Mouse (Mus musculus) midbrain, postnatal 0 days (tissue): Measurements from ENCODE around the gene Cpz. TPM values are rescaled to one million over a fixed set of nuclear protein-coding genes. Genes with fewer than 3 reads are reported as not detected.
A peak's percentile ranks its signal among the peaks of the same experiment; 100 is the strongest.

ENCODE experiments used
- ATAC-seq: fragments of 200-750 bp; cut with Nextera tagmentation; 2 replicates; pipeline ENCODE4 v1.8.0; 2017; ENCODE audit warnings: moderate number of reproducible peaks, mild to moderate bottlenecking, moderate TSS enrichment, moderate library complexity; ENCODE audit not compliant: low FRiP score
- DNase-seq: peaks from one replicate; pipeline ENCODE4 v3.0.0-alpha.2; 2015; ENCODE audit warnings: low spot score
- H3K27ac ChIP-seq: fragments of 300-500 bp; sonication (generic); 2 replicates; pipeline ENCODE4 v1.5.1; 2014; ENCODE audit warnings: low read depth, mild to moderate bottlenecking, low read length, mixed read lengths
- H3K27me3 ChIP-seq: fragments of 300-500 bp; sonication (generic); 2 replicates; pipeline ENCODE4 v1.6.1; 2014; ENCODE audit warnings: low read length, control low read depth, mixed read lengths; ENCODE audit not compliant: insufficient read depth
- H3K36me3 ChIP-seq: fragments of 300-500 bp; sonication (generic); 2 replicates; pipeline ENCODE4 v1.6.1; 2014; ENCODE audit warnings: low read length, control low read depth, mixed read lengths; ENCODE audit not compliant: insufficient read depth
- H3K4me1 ChIP-seq: fragments of 300-500 bp; sonication (generic); 2 replicates; pipeline ENCODE4 v1.6.1; 2014; ENCODE audit warnings: mild to moderate bottlenecking, control low read depth, antibody characterized with exemption, low read length, mixed read lengths; ENCODE audit not compliant: insufficient read depth
- H3K4me2 ChIP-seq: fragments of 300-500 bp; sonication (generic); 2 replicates; pipeline ENCODE4 v1.6.1; 2014; ENCODE audit warnings: low read depth, mild to moderate bottlenecking, low read length, mixed read lengths; ENCODE audit not compliant: poor library complexity, severe bottlenecking
- H3K4me3 ChIP-seq: fragments of 300-500 bp; sonication (generic); 2 replicates; pipeline ENCODE4 v1.5.1; 2014; ENCODE audit warnings: low read depth, mild to moderate bottlenecking, low read length, moderate library complexity
- H3K9ac ChIP-seq: fragments of 300-500 bp; sonication (generic); replicated peaks from 2 replicates; pipeline ENCODE4 v1.6.1; 2014; ENCODE audit warnings: mild to moderate bottlenecking, low read length, moderate library complexity, mixed read lengths; ENCODE audit not compliant: poor library complexity, severe bottlenecking
- H3K9me3 ChIP-seq: fragments of 300-500 bp; sonication (generic); 2 replicates; pipeline ENCODE4 v1.6.1; 2016; ENCODE audit warnings: low read length, control low read depth
- CTCF ChIP-seq: IDR thresholded peaks from 2 replicates; pipeline ENCODE4 v1.5.1; 2016; ENCODE audit warnings: antibody characterized with exemption, mild to moderate bottlenecking
- WGBS: fragments of 180-500 bp; shearing (Covaris S2); extraction: QIAGEN DNeasy Blood & Tissue Kit; methylation state at CpG from one replicate; pipeline ENCODE4 v1.1.7; 2014; 5-methylcytosine and 5-hydroxymethylcytosine counted together
- polyA plus RNA-seq: library from polyadenylated mRNA; unstranded; fragments of >200 nt; fragmentation: Nextera tagmentation; extraction: Ambion mirVana; gene quantifications from 2 replicates; pipeline ENCODE4 v1.2.1, GENCODE M21; 2015
- total RNA-seq: library from RNA; depleted of rRNA; stranded (reverse); fragments of >200 nt; gene quantifications from 2 replicates; pipeline ENCODE4 v1.2.3, GENCODE M21; 2014; rRNA removed

Gene Cpz
- total and polyA plus RNA-seq, 2 experiments from 2014 or later: 1.7 to 8.9 TPM

DNA sequence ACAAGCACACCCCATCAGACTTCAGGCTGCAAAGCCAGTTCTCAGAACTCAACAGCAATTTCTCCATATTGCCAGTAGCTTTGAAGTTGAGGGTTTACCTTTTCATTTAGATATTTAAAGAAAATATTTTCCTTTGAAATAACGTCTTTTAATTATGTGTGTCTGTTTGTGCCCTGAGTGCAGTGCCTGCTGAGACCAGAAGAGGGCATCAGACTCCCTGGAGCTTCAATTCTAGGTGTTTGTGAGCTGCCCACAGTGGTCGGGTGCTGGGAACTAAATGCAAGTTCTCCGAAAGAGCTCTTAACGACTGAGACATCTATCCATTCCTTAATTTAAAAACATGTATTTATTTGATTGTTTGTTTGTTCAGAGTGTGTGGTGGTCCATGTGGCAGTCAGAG is 65.7 kb downstream of the Cpz start:
- H3K4me1 ChIP-seq: no peaks in the 10 kb centered on the region
- H3K27me3 ChIP-seq: no peaks in the 10 kb centered on the region
- H3K36me3 ChIP-seq: no peaks in the 10 kb centered on the region
- H3K4me2 ChIP-seq: no peak overlapping the region
- DNase-seq (no peak), ATAC-seq (no peak)
- H3K9me3 ChIP-seq: no peaks in the 10 kb centered on the region
- WGBS: 73% methylated on average over 4 of the region's 4 CpGs
- no peak overlapping the region for H3K9ac ChIP-seq
- no peak overlapping the region for H3K4me3 ChIP-seq
- H3K27ac ChIP-seq: no peak overlapping the region
- TF ChIP-seq CTCF: peak; percentile 34

DNA sequence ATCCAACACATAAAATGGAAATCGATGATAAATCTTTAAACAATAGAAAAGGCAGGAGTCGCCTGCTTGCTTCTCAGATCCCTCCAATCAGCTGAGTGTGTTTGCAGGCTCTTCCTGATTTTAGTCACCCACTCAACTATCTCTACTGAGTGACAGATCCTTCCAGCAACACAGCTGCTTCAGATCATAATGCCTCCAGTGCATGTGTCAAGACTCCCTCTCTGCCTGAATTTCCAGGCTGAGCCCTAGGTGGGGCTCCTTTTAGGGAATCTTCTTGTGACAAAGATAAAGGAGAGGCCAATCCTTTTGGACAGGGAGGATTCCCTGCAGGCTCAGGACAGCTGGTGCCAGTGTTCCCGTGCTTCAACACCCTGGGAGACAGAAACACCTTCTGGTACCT is 67.2 kb downstream of the Cpz start:
- no peak for DNase-seq
- TF ChIP-seq CTCF: no peak
- Histone ChIP-seq H3K4me3 (no peak overlapping the region), H3K9me3 (no peaks in the 10 kb centered on the region), H3K27me3 (no peaks in the 10 kb centered on the region), H3K36me3 (no peaks in the 10 kb centered on the region), H3K27ac (no peak overlapping the region), H3K4me2 (no peak overlapping the region), H3K4me1 (no peaks in the 10 kb centered on the region), H3K9ac (no peak overlapping the region)
- ATAC-seq: no peak
- WGBS: 59% methylated on average over 3 of the region's 3 CpGs

DNA sequence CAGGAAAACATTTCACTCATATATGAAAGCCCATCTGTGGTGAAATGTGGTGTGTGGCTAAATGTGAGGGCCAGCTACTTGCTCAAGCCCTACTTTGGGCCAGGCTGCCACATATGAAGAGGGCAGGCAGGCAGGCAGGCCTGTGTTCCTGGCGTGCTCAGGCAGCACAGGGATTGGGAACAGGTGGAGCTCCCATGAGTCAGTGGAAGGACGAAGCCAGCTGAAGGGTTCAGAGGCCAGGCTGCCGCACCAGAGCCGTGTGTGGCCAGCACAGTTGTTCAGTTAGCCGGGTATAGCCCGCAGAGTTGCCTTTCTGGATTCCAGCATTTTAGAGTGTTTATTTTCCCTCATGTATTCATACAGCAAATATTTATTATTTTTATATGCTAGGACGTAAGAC is 68.1 kb downstream of the Cpz start:
- Histone ChIP-seq H3K4me2 (no peak overlapping the region), H3K36me3 (no peaks in the 10 kb centered on the region)

DNA sequence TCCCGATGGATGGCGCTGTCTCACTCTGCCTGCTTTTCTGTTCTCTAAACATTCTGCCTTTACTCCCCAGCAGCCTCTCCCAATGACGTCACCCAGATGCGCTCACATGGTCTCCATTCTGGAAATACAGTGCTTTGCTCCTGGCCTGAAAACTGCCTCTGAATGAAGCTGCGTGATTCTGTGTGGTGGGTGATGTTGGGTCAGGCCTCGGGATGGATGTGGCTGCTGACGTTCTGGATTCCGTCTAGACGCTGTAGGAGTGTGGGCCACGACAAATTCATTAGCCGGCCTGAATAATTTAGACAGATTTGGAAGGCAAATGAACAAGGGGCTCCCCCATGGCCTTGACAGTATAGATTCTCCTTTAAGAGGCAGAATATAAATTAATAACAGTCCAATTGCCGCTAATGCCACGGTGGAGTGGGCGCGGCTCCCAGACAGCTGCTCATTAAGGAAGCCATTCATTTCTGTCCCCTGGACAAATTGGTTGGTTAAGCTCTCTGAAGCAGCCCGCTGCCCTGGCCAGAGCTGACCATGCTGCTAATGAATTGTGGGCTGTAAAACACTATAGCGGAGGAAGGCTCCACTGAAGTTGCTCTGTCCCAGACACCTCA is 71.2 kb downstream of the Cpz start:
- Histone ChIP-seq H3K27ac (no peak overlapping the region), H3K9me3 (no peaks in the 10 kb centered on the region), H3K36me3 (no peaks in the 10 kb centered on the region), H3K9ac (0 out of 2 replicates have a peak overlapping the region, but pooled peaks have one; percentile 24), H3K4me3 (no peak overlapping the region), H3K4me2 (0 out of 2 replicates have a peak overlapping the region, but pooled peaks have one; percentile 6), H3K27me3 (no peaks in the 10 kb centered on the region), H3K4me1 (0 out of 2 replicates have a peak, but pooled peaks cover 3% of the 10 kb centered on the region)
- ATAC-seq (peak; percentile 67), DNase-seq (peak; percentile 62)
- 28% methylated on average over 17 of the region's 17 CpGs for WGBS
- TF ChIP-seq CTCF: no peak; the same call in 1 of the 2 replicates

More for the DNA sequence above, 68.1 kb downstream of the Cpz start:
- TF ChIP-seq CTCF: no peak
- no peaks in the 10 kb centered on the region for H3K9me3 ChIP-seq
- 85% methylated on average over 7 of the region's 7 CpGs for WGBS
- DNase-seq (no peak), ATAC-seq (no peak)
- no peaks in the 10 kb centered on the region for H3K4me1 ChIP-seq
- H3K27ac ChIP-seq: no peak overlapping the region
- H3K27me3 ChIP-seq: no peaks in the 10 kb centered on the region
- H3K9ac ChIP-seq: no peak overlapping the region
- no peak overlapping the region for H3K4me3 ChIP-seq

Other genes starting within 250 kb of the Cpz start
- gene Adra2c, start 247.4 kb downstream of the Cpz start, total RNA-seq: 7.4 and 10.5 TPM in 2 replicates
- gene Adra2c, start 247.4 kb downstream of the Cpz start, polyA plus RNA-seq: 0.79 and 0.96 TPM in 2 replicates
- gene Hmx1, start 136.6 kb downstream of the Cpz start, total RNA-seq: not detected in 2 replicates
- gene Hmx1, start 136.6 kb downstream of the Cpz start, polyA plus RNA-seq: not detected in 2 replicates
- 5.8 and 11.3 TPM in 2 replicates for gene Trmt44, start 49.4 kb upstream of the Cpz start, total RNA-seq
- 3.4 and 4.9 TPM in 2 replicates for gene Trmt44, start 49.4 kb upstream of the Cpz start, polyA plus RNA-seq
- gene Acox3, start 57.3 kb upstream of the Cpz start, total RNA-seq: 27.5 and 29.5 TPM in 2 replicates
- gene Acox3, start 57.3 kb upstream of the Cpz start, polyA plus RNA-seq: 13.5 and 15.6 TPM in 2 replicates
- 19.9 and 26.3 TPM in 2 replicates for gene Htra3, start 154.1 kb upstream of the Cpz start, total RNA-seq
- gene Htra3, start 154.1 kb upstream of the Cpz start, polyA plus RNA-seq: 20.9 and 22.0 TPM in 2 replicates
- gene Sh3tc1, start 214.3 kb upstream of the Cpz start, total RNA-seq: 1.9 and 3.6 TPM in 2 replicates
- gene Sh3tc1, start 214.3 kb upstream of the Cpz start, polyA plus RNA-seq: 1.8 TPM in 2 replicates
- 44.9 and 51.4 TPM in 2 replicates for gene Ablim2, start 232.2 kb upstream of the Cpz start, total RNA-seq
- 31.7 and 32.2 TPM in 2 replicates for gene Ablim2, start 232.2 kb upstream of the Cpz start, polyA plus RNA-seq